Mouse (Mus musculus) neural tube, embryonic 12.5 days (tissue): ENCODE measurements around the gene Kntc1. TPM values are rescaled to one million over a fixed set of nuclear protein-coding genes. Genes with fewer than 3 reads are reported as not detected.

ENCODE experiments used
- ATAC-seq: fragments of 200-750 bp; cut with Nextera tagmentation; 2 replicates; pipeline ENCODE4 v1.8.0; 2017; ENCODE audit warnings: low read depth, mild to moderate bottlenecking, moderate TSS enrichment, moderate library complexity; ENCODE audit not compliant: low FRiP score
- H3K27ac ChIP-seq: fragments of 300-500 bp; sonication (generic); 2 replicates; pipeline ENCODE4 v1.5.1; 2016
- H3K27me3 ChIP-seq: fragments of 300-500 bp; sonication (generic); replicated peaks from 2 replicates; pipeline ENCODE4 v1.6.1; 2016; ENCODE audit warnings: mild to moderate bottlenecking
- H3K36me3 ChIP-seq: fragments of 300-500 bp; sonication (generic); 2 replicates; pipeline ENCODE4 v1.6.1; 2016; ENCODE audit warnings: mild to moderate bottlenecking
- H3K4me1 ChIP-seq: fragments of 300-500 bp; sonication (generic); 2 replicates; pipeline ENCODE4 v1.6.1; 2016
- H3K4me2 ChIP-seq: fragments of 300-500 bp; sonication (generic); replicated peaks from 2 replicates; pipeline ENCODE4 v1.6.1; 2016; ENCODE audit warnings: mild to moderate bottlenecking
- H3K4me3 ChIP-seq: fragments of 300-500 bp; sonication (generic); 2 replicates; pipeline ENCODE4 v1.5.1; 2016
- H3K9ac ChIP-seq: fragments of 300-500 bp; sonication (generic); 2 replicates; pipeline ENCODE4 v1.6.1; 2016; ENCODE audit warnings: mild to moderate bottlenecking
- H3K9me3 ChIP-seq: fragments of 300-500 bp; sonication (generic); 2 replicates; pipeline ENCODE4 v1.6.1; 2016; ENCODE audit warnings: mild to moderate bottlenecking
- WGBS: fragments of 180-500 bp; shearing (Covaris S2); methylation state at CpG from one replicate; pipeline ENCODE4 v1.1.7; 2016; 5-methylcytosine and 5-hydroxymethylcytosine counted together
- polyA plus RNA-seq: library from polyadenylated mRNA; unstranded; fragments of >200 nt; fragmentation: Nextera tagmentation; extraction: Ambion mirVana; gene quantifications from 2 replicates; pipeline ENCODE4 v1.2.1, GENCODE M21; 2016

The Kntc1 gene
- polyA plus RNA-seq, 1 experiment from 2014 or later = 26.2 TPM

DNA sequence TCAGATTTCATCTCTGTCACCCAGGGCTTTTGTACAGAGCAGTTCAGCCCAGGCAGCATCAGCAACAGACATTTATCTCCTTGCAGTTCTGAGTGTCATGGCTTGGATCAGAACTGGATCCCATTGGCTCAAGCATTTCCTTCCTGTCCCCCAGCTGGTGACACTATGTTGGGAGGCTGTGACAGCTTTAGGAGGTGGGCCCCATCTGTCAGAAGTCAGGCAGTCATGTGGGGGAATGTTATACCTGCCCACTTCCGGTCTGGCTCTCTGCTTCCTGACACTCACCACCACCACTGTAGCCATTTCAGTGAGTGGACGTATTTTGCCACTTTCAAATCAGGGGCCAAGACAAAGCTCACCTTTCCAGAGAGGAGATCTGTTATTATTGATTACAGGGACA, 101.9 kb downstream of the Kntc1 start:
- no peak for ATAC-seq
- Histone ChIP-seq H3K4me3 (no peak overlapping the region), H3K9me3 (no peaks in the 10 kb centered on the region), H3K4me2 (no peak overlapping the region), H3K27ac (no peak overlapping the region), H3K36me3 (no peaks in the 10 kb centered on the region), H3K4me1 (no peaks in the 10 kb centered on the region), H3K9ac (no peak overlapping the region), H3K27me3 (no peaks in the 10 kb centered on the region)
- 70% methylated on average over 2 of the region's 2 CpGs for WGBS

GRCm38 (mm10) chr5:123853877-123854504, 104.5 kb downstream of the Kntc1 start:
- Histone ChIP-seq H3K9me3 (no peaks in the 10 kb centered on the region), H3K27me3 (no peaks in the 10 kb centered on the region), H3K4me1 (no peaks in the 10 kb centered on the region), H3K4me3 (no peak overlapping the region), H3K27ac (no peak overlapping the region), H3K4me2 (no peak overlapping the region), H3K9ac (no peak overlapping the region), H3K36me3 (no peaks in the 10 kb centered on the region)
- no peak for ATAC-seq
- 90% methylated on average over 11 of the region's 11 CpGs for WGBS

DNA sequence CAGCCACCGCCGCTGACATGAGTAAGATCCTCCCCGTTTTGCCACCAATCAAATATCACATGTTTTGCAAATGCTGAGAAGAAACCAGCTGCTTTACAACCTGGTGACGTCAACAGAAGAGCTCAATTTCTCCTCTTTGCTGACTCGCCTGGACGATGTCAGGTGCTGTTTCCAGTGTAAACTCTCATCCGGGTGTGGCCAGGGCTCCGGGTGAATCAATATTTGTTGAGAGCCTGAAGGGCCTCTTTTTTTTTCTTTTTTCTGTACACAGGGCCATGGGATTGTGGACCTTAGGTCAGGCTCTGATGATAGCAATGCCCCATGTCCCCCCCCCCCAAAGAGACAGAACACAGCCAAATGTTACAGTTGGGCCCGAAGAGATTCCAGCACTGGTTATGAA, 105.0 kb downstream of the Kntc1 start:
- Histone ChIP-seq H3K9ac (no peak overlapping the region), H3K36me3 (no peaks in the 10 kb centered on the region), H3K9me3 (no peaks in the 10 kb centered on the region), H3K4me2 (no peak overlapping the region), H3K4me3 (no peak overlapping the region), H3K27me3 (no peaks in the 10 kb centered on the region), H3K27ac (no peak overlapping the region), H3K4me1 (no peaks in the 10 kb centered on the region)
- ATAC-seq = no peak
- WGBS = 92% methylated on average over 9 of the region's 9 CpGs

GRCm38 (mm10) chr5:123858798-123859197, 109.3 kb downstream of the Kntc1 start:
- H3K9ac ChIP-seq = no peak overlapping the region
- H3K9me3 ChIP-seq = no peaks in the 10 kb centered on the region
- no peak overlapping the region for H3K4me3 ChIP-seq
- no peak overlapping the region for H3K27ac ChIP-seq
- WGBS = 91% methylated on average over 11 of the region's 11 CpGs
- H3K4me2 ChIP-seq = no peak overlapping the region
- no peaks in the 10 kb centered on the region for H3K36me3 ChIP-seq
- no peaks in the 10 kb centered on the region for H3K4me1 ChIP-seq
- no peaks in the 10 kb centered on the region for H3K27me3 ChIP-seq
- ATAC-seq = no peak

DNA sequence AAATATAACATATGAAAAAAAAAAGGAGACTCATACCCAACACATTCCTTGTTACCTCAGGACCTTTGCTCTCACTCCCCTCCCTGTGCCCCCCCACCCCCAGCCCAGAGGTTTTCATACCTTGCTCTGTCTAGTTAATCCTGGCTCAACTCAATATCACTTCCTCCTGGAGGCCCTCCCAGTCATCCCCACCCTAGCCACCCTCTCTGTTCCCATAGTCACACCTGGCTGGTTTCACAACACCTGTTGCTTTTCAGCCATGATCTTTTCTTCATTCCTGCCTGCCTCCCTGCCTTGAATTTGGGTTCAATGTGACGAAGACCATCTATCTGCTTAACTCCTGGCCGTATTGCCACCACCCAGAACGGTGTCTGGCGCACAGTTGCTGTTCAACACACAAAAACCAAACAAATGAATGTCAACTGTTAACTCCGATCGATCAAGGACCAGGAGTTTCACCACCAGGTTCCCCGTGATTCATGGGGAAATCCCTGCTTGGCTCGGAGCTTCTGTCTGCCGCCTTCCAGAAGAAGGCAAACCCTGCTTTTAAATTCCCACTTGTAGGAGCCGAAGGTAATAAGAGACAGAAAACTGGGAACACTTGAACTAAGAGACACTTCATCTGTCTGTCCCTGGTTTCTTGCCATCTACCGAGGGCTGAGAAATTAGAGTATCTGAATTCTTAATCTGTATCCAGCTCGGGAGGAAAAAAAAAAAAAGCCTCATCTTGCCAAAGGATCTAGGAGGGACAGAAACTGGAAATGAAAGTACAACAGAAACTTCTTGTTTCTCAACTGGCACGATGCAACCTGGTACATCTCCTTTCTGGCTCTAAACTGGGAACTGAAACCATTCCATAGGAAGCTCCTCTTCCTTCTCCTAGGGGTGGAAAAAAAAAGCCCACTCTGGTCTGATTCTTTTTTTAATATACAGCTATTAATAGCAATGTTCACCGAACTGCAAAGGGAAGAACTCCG, 113.1 kb downstream of the Kntc1 start:
- Histone ChIP-seq H3K4me2 (no peak overlapping the region), H3K27ac (no peak overlapping the region), H3K9me3 (no peaks in the 10 kb centered on the region), H3K9ac (no peak overlapping the region), H3K4me3 (no peak overlapping the region), H3K27me3 (no peaks in the 10 kb centered on the region), H3K36me3 (no peaks in the 10 kb centered on the region), H3K4me1 (no peaks in the 10 kb centered on the region)
- ATAC-seq = no peak
- WGBS = 86% methylated on average over 15 of the region's 15 CpGs

- no peaks in the 10 kb centered on the region for H3K9me3 ChIP-seq
- H3K36me3 ChIP-seq = no peaks in the 10 kb centered on the region
- H3K4me1 ChIP-seq = no peaks in the 10 kb centered on the region
- H3K9ac ChIP-seq = no peak overlapping the region
- ATAC-seq = no peak
- no peaks in the 10 kb centered on the region for H3K27me3 ChIP-seq
- H3K4me2 ChIP-seq = no peak overlapping the region
- H3K27ac ChIP-seq = no peak overlapping the region
- whole genome bisulfite sequencing = 94% methylated on average over 14 of the region's 14 CpGs
- no peak overlapping the region for H3K4me3 ChIP-seq
Observed at GRCm38 (mm10) chr5:123863934-123864333, 114.4 kb downstream of the Kntc1 start.

- Histone ChIP-seq H3K4me3 (no peak within 1 kb of the TSS), H3K36me3 (no peaks in the 10 kb centered on the region), H3K4me2 (no peak within 1 kb of the TSS), H3K9ac (no peak within 1 kb of the TSS), H3K4me1 (no peaks in the 10 kb centered on the region), H3K27ac (no peak within 1 kb of the TSS), H3K9me3 (no peaks in the 10 kb centered on the region), H3K27me3 (no peaks in the 10 kb centered on the region)
- 86% methylated on average over 12 of the region's 12 CpGs for WGBS
- ATAC-seq = no peak
Observed at GRCm38 (mm10) chr5:123865365-123865764, 115.8 kb downstream of the Kntc1 start, which contains the start of gene Hcar2. Gene Hcar2 (minus strand): TSS chr5:123865499.

DNA sequence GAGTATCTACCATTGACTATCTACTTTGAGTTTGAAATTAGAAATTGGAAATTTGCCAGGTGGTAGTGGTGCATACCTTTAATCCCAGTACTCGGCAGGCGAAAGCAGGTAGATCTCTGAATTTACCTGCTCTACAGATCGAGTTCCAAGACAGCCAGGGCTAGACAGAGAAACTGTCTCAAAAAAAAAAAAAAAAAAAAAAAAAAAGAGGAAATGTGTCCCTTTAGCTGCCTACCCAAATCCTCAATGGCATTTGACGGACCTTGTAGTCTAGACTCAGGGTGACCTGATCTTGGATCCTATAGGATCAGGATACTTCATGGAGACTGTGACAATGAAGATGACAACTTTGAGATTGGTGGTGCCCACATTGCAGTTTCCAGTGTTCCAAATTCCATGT, 116.9 kb downstream of the Kntc1 start:
- Histone ChIP-seq H3K4me1 (no peaks in the 10 kb centered on the region), H3K9ac (no peak overlapping the region), H3K4me3 (no peak overlapping the region), H3K36me3 (no peaks in the 10 kb centered on the region), H3K27ac (no peak overlapping the region), H3K9me3 (no peaks in the 10 kb centered on the region), H3K4me2 (no peak overlapping the region), H3K27me3 (no peaks in the 10 kb centered on the region)
- no peak for ATAC-seq
- WGBS = 94% methylated on average over 4 of the region's 4 CpGs

- H3K27me3 ChIP-seq = no peaks in the 10 kb centered on the region
- no peak overlapping the region for H3K4me3 ChIP-seq
- H3K36me3 ChIP-seq = no peaks in the 10 kb centered on the region
- no peak overlapping the region for H3K9ac ChIP-seq
- no peak overlapping the region for H3K4me2 ChIP-seq
- no peaks in the 10 kb centered on the region for H3K4me1 ChIP-seq
- no peak for ATAC-seq
- WGBS = 95% methylated on average over 4 of the region's 4 CpGs
- no peaks in the 10 kb centered on the region for H3K9me3 ChIP-seq
- H3K27ac ChIP-seq = no peak overlapping the region
Observed at GRCm38 (mm10) chr5:123869615-123870014, 120.1 kb downstream of the Kntc1 start.

Other genes with a start within 250 kb of the Kntc1 start
- gene B3gnt4, start 239.3 kb upstream of the Kntc1 start, polyA plus RNA-seq = 0.80 and 1.2 TPM in 2 replicates
- 128 and 134 TPM in 2 replicates for gene Diablo, start 225.5 kb upstream of the Kntc1 start, polyA plus RNA-seq
- gene Gm49027, start 224.2 kb upstream of the Kntc1 start, polyA plus RNA-seq = 2.7 and 3.7 TPM in 2 replicates
- 41.2 and 41.5 TPM in 2 replicates for gene Vps33a, start 176.7 kb upstream of the Kntc1 start, polyA plus RNA-seq
- 64.6 and 66.1 TPM in 2 replicates for gene Clip1, start 65.1 kb upstream of the Kntc1 start, polyA plus RNA-seq
- 89.3 and 96.6 TPM in 2 replicates for gene Zcchc8, start 28.6 kb upstream of the Kntc1 start, polyA plus RNA-seq
- gene Rsrc2, start 302 bp upstream of the Kntc1 start, polyA plus RNA-seq = 160 and 170 TPM in 2 replicates
- gene Hcar2, start 115.8 kb downstream of the Kntc1 start, polyA plus RNA-seq = not detected in 2 replicates
- not detected in 2 replicates for gene Hcar1, start 130.3 kb downstream of the Kntc1 start, polyA plus RNA-seq
- 149 and 159 TPM in 2 replicates for gene Denr, start 157.5 kb downstream of the Kntc1 start, polyA plus RNA-seq
- 2.4 and 3.4 TPM in 2 replicates for gene Gm43518, start 177.7 kb downstream of the Kntc1 start, polyA plus RNA-seq
- gene Ccdc62, start 181.0 kb downstream of the Kntc1 start, polyA plus RNA-seq = 5.9 and 7.9 TPM in 2 replicates
- 12.6 and 14.6 TPM in 2 replicates for gene Hip1r, start 223.9 kb downstream of the Kntc1 start, polyA plus RNA-seq